Mouse (Mus musculus) kidney, embryonic 14.5 days (tissue): Measurements from ENCODE around the gene Gm21292. TPM values are rescaled to one million over a fixed set of nuclear protein-coding genes. Genes with fewer than 3 reads are reported as not detected.
"Not testable (repeated sequence)": the region's sequence is repeated elsewhere in the genome, so short reads cannot be mapped to it uniquely, and the experiment has no call there.

Source experiments
- ATAC-seq: fragments of 200-750 bp; cut with Nextera tagmentation; 2 replicates; pipeline ENCODE4 v1.8.0; 2017; ENCODE audit warnings: moderate number of reproducible peaks, mild to moderate bottlenecking, moderate TSS enrichment, moderate library complexity; ENCODE audit not compliant: low FRiP score, low TSS enrichment
- H3K27ac ChIP-seq: fragments of 300-500 bp; sonication (generic); 2 replicates; pipeline ENCODE4 v1.5.1; 2014; ENCODE audit warnings: low read depth, mild to moderate bottlenecking, low read length, moderate library complexity, mixed read lengths
- H3K27me3 ChIP-seq: fragments of 300-500 bp; sonication (generic); 2 replicates; pipeline ENCODE4 v1.6.1; 2014; ENCODE audit warnings: mild to moderate bottlenecking, low read length; ENCODE audit not compliant: control insufficient read depth, insufficient read depth
- H3K36me3 ChIP-seq: fragments of 300-500 bp; sonication (generic); 2 replicates; pipeline ENCODE4 v1.6.1; 2014; ENCODE audit warnings: low read length, mixed read lengths; ENCODE audit not compliant: control insufficient read depth, insufficient read depth
- H3K4me1 ChIP-seq: fragments of 300-500 bp; sonication (generic); 2 replicates; pipeline ENCODE4 v1.6.1; 2014; ENCODE audit warnings: low read length, mixed read lengths; ENCODE audit not compliant: control insufficient read depth, insufficient read depth
- H3K4me2 ChIP-seq: fragments of 300-500 bp; sonication (generic); replicated peaks from 2 replicates; pipeline ENCODE4 v1.6.1; 2014; ENCODE audit warnings: low read depth, mild to moderate bottlenecking, low read length
- H3K4me3 ChIP-seq: fragments of 300-500 bp; sonication (generic); 2 replicates; pipeline ENCODE4 v1.5.1; 2014; ENCODE audit warnings: mild to moderate bottlenecking, low read length
- H3K9ac ChIP-seq: fragments of 300-500 bp; sonication (generic); 2 replicates; pipeline ENCODE4 v1.6.1; 2014; ENCODE audit warnings: low read depth, mild to moderate bottlenecking, low read length, moderate library complexity
- H3K9me3 ChIP-seq: fragments of 300-500 bp; sonication (generic); 2 replicates; pipeline ENCODE4 v1.6.1; 2016; ENCODE audit warnings: low read length; ENCODE audit not compliant: control insufficient read depth
- WGBS: fragments of 180-500 bp; shearing (Covaris S2); extraction: QIAGEN DNeasy Blood & Tissue Kit; methylation state at CpG from one replicate; pipeline ENCODE4 v1.1.7; 2014; 5-methylcytosine and 5-hydroxymethylcytosine counted together
- polyA plus RNA-seq: library from polyadenylated mRNA; unstranded; fragments of >200 nt; fragmentation: Nextera tagmentation; extraction: Ambion mirVana; gene quantifications from 2 replicates; pipeline ENCODE4 v1.2.1, GENCODE M21; 2014

The Gm21292 gene
- not detected in 2 replicates for polyA plus RNA-seq

DNA sequence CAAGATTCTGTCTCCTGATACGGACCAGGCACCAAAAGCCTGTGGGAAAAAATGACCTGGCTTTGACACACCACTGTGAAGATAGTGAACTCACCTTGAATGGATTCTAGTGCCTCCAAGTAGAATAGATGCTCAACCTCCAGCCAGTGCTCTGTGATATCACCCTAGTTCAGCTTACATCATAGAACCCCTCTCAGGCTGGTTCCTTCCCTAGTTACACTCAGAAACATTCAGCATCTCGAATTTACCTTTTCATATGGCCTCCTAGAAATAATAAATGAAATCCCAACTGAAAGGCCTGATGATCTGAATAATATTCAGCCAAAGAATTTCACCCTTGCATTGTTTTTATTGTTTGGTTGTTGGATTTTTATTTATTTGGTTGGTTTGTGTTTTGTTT is at the start of gene Gm21292:
Gene Gm21292, minus strand, starts transcription at position 101 of the 400 bp plus-strand sequence.
- H3K4me2 ChIP-seq, H3K27me3 ChIP-seq, H3K9ac ChIP-seq, H3K36me3 ChIP-seq, ATAC-seq, H3K27ac ChIP-seq, H3K4me3 ChIP-seq, H3K9me3 ChIP-seq, H3K4me1 ChIP-seq: not testable (repeated sequence)
- no CpG with 5 or more reads among the region's 2 CpGs for WGBS

Other genes with a start within 250 kb of the Gm21292 start
- not detected in 2 replicates for gene Gm21721, start 68.3 kb upstream of the Gm21292 start, polyA plus RNA-seq
- not detected in 2 replicates for gene Gm21812, start 213.3 kb upstream of the Gm21292 start, polyA plus RNA-seq